Mouse (Mus musculus) left cerebral cortex, postnatal 14 days (tissue): ENCODE results near the gene Prokr1. TPM values are rescaled to one million over a fixed set of nuclear protein-coding genes. Genes with fewer than 3 reads are reported as not detected.
"Not testable (repeated sequence)": the region's sequence is repeated elsewhere in the genome, so short reads cannot be mapped to it uniquely, and the experiment has no call there.

Source experiments
- DNase-seq, 2 experiments: peaks; one replicate each; pipeline ENCODE4 v3.0.0; 2021 to 2022; ENCODE audit warnings: low spot score in 2 of 2, mixed read lengths in 1 of 2
- intact Hi-C: fragments of 180-260 bp; cut with DNase I; formaldehyde crosslinking; loops from one replicate; pipeline ENCODE4 v1.15.1; 2025
- long read RNA-seq, 2 experiments: library from polyadenylated mRNA; stranded (forward); transcript quantifications; one replicate each; pipeline ENCODE4 v2.0.0; 2021
- total RNA-seq, 2 experiments: library from RNA; stranded (reverse); gene quantifications; 2 replicates each; pipeline ENCODE4 v1.2.3; 2021

Gene Prokr1
- total RNA-seq: under 1 TPM; 0.32 to 0.92 TPM
- long read RNA-seq, experiment 1: 0 reads
- long read RNA-seq, experiment 2: 0 reads

DNA sequence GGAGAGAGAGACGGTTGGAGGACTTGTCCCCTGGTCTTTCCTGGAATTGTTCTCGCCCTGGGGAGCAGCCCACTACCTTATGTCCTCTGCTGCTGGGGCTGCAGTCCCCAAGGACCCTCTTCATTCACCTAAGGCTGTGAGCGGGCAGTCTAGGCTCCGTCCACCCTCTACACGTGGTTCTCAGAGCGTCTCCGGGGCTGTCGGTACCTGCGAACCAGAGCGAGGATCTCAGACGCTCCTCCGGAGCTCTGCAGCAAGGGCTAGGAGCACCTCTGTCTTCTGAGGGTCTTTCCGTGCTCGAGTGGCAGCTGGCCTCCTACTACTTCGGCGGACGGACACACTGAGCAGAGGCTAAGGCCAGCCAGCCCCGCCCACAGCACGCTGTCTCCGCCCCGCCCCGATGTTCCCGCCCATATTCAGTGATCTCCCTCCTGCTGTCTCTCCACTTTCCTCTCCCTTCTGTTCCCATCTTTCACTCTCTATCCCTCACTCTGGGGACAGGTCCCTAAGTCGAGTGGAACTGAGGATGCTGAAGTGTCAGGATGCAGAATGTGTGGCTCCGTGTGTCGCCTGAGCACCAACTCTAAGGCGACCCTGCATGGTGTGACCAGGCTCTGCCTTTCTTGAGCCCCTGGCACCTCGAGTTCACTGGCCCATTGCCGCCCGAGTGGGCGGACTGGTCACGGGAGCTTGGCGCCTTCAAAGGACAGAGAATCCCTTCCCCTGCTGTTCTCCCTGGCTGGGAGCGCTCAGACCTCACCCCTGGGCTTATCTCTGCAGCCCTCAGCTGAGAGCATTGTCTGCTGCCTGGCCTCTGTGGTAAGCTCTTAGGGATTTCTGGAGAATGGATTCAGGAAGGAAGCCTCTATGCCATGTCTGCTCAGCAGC, at the start of gene Prokr1:
Gene Prokr1 (minus strand): TSS at position 350 of the 888 bp plus-strand sequence.
- intact Hi-C loops: no loop called here

DNA sequence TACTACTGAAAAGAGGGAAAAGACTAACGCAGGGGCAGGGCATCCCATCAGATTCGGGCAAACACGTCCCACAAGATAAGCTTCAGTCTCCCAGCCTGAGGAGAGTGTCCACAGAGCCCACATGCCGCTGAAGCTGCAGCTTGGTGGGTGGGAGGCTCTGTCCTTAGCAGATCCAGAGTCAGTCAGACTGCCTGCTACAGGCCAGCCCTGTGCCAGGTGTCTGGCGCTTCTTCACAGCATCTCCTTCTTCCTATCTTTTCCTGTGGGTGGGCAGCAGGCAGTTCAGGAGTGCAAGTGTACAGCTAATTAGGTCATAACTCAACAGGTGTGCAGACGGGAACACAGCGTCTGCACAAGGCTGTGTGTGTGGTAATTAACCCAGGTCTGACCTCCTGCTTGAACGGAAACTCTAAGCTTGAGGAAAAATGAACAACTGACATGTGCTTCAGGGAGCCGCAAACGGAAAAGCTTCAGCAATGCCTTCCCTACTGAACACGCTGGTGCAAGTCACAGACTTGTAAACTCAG, 47.7 kb upstream of the Prokr1 start:
- intact Hi-C loops: no loop called here
- no peak for DNase-seq

More for the DNA sequence above, at the start of gene Prokr1:
- no peak for DNase-seq

- no peak for DNase-seq
- intact Hi-C loops: no loop called here
These were observed 41.6 kb upstream of the Prokr1 start for GRCm38 (mm10) chr6:87632176-87632575.

DNA sequence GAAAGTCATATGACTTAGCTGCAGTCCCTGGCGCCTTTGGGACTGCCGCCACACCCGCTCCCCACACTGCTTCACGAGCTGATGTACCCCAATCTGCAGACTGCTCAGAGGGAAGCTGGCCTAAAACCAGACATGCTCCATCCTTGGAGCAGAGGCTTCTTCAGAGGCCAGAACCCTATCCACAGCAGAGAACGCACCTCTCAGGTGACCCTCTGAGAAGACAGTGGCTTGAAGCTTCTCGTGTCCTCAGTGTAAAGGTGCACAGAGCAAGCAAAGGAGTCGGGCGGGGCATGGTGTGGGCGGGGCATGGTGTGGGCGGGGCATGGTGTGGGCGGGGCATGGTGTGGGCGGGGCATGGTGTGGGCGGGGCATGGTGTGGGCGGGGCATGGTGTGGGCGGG, 38.4 kb upstream of the Prokr1 start:
- DNase-seq, intact Hi-C loops: not testable (repeated sequence)

- DNase-seq: no peak
- intact Hi-C loops: no loop called here
These were observed 32.6 kb upstream of the Prokr1 start for GRCm38 (mm10) chr6:87623151-87623550.

GRCm38 (mm10) chr6:87621281-87621680, 30.7 kb upstream of the Prokr1 start:
- DNase-seq: peak in 1 of 2 experiments; percentile 13
- intact Hi-C loops: no loop called here

GRCm38 (mm10) chr6:87618021-87618420, 27.5 kb upstream of the Prokr1 start:
- intact Hi-C loops: no loop called here
- no peak for DNase-seq

DNA sequence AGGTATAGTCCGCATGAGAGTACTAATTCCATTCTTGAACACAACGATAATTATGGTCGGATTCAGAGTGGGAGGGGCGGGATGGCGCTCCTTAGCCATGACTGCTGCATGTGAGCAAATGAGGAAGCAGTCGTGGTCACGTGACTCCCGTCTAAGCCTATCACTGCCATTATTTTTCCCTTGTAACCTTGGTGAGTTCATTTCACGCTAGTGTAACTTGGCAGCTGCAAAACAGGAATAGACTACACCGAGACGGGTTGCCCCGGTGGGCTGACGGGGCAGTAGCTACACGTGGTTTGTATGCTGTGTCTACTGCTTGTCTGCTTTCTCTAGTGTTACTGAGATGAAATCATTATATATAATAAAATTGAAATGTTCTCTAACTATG, 25.1 kb upstream of the Prokr1 start:
- intact Hi-C loops: no loop called here
- no peak for DNase-seq

- no peak for DNase-seq
- intact Hi-C loops: no loop called here
These were observed 24.5 kb upstream of the Prokr1 start for GRCm38 (mm10) chr6:87614794-87615695.

DNA sequence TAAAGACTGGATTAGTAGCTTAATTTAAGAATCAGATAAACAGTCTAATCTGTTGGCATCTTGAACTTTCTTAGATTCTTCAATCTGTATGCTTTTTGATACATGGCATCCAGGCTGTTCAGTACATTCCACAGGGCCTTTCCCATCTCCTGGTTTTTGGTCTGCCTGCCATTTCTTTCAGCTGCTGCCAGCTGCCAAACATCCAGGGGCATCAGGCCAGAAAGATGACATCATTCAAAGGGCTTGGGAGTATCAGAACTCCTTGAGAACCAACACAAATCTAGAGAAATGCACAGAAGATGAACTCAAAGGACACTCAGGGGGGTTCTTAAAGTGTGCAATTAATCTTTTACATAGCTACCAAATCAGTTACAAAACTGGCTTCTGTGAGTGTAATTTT, 9.3 kb upstream of the Prokr1 start:
- DNase-seq: peak; percentile 41 to 72
- intact Hi-C loops: no loop called here

GRCm38 (mm10) chr6:87597116-87597833, 6.7 kb upstream of the Prokr1 start:
- no peak for DNase-seq
- intact Hi-C loops: no loop called here

- no peak for DNase-seq
- intact Hi-C loops: no loop called here
These were observed 3.6 kb upstream of the Prokr1 start for GRCm38 (mm10) chr6:87594188-87594587.

GRCm38 (mm10) chr6:87589718-87590393, 687 bp downstream of the Prokr1 start:
- intact Hi-C loops: no loop called here

DNA sequence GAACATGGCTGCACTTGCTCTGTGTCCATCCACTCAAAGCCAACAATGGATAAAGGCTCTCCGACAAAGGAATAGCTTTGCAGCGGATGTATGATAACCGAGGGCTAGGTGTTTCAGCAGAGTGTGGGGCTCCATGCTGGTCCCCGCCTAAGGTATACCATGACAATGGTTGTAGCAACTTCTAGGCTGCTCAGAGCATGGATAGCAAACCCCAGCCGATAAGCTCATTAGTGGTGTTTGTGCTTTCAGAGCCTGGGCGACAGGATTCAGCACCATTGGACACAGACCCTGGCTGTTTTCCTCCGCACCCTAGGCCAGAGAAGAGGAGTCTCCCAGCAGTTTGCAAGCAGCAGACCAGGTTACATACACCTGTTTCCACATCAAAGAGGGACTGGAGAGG, 6.6 kb downstream of the Prokr1 start:
- intact Hi-C loops: no loop called here
- no peak for DNase-seq

More at GRCm38 (mm10) chr6:87589718-87590393, 687 bp downstream of the Prokr1 start:
- no peak for DNase-seq

- intact Hi-C loops: no loop called here
- DNase-seq: no peak
These were observed 7.3 kb downstream of the Prokr1 start for GRCm38 (mm10) chr6:87583183-87583611.

DNA sequence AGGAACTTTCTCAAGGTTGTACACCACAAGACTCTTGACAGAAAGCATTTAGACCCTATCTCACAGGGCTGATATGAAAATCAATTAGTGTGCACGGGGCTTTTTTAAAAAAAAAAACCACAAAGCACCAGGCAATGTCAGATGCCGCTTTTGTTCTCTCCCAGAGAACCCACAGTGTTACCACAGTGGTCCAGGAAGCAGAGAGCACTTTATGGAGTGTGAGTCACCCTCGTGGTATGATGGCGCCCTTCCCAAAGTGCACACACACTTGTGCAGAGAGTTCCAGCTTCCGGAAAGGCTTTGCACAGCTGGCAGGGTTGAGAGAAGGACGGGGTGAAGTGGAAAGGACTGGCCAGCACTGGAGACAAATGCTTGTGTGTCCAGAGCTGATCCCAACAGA, 8.1 kb downstream of the Prokr1 start:
- intact Hi-C loops: no loop called here
- DNase-seq: no peak

DNA sequence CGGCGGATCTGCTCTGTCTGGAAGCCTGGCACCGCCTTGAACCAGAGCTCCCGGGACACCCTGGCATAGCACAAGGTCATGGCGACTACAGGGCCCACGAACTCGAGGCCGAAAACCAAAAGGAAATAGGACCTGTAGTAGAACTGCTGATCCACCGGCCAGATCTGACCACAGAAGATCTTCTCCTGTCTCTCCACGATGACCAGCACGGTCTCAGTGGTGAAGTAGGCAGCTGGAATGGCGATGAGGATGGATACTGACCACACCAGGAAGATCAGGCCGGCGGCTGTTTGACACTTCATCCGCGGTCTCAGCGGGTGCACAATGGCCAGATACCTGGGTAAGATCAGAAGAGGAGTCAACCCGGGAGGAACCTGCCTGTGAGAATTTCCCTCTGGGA, 9.0 kb downstream of the Prokr1 start:
- intact Hi-C loops: no loop called here
- no peak for DNase-seq

- DNase-seq: no peak
- intact Hi-C loops: no loop called here
These were observed 9.5 kb downstream of the Prokr1 start for GRCm38 (mm10) chr6:87581071-87581470.

DNA sequence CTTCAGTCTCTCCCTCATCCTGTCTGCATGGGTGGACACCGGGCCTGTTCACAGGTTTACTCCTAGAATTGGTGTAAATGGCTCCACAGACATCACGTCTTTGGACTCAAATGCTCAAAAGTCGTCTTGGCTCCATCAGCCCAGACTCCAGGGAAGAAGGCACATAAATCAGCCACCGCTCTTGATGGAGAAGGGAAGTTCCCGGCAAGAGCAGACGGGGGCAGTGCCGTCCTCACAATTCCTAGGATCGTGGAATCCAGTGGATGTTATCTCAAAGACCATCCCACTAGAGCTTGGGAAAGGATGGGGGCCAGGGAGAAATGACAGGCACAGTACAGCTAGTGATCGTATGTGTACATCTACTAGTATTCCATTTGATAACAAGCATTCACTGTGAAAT, 12.3 kb downstream of the Prokr1 start:
- intact Hi-C loops: no loop called here
- DNase-seq: peak in 1 of 2 experiments; percentile 28
